Mouse (Mus musculus) CD4-positive helper T cell, adult 2 months (primary cell): ENCODE measurements around the gene Slc2a1.

ENCODE experiments used
- DNase-seq: peaks from one replicate; pipeline ENCODE4 v3.0.0-alpha.2; 2012; ENCODE audit warnings: low read depth, missing footprints, low spot score

Gene Slc2a1

DNA sequence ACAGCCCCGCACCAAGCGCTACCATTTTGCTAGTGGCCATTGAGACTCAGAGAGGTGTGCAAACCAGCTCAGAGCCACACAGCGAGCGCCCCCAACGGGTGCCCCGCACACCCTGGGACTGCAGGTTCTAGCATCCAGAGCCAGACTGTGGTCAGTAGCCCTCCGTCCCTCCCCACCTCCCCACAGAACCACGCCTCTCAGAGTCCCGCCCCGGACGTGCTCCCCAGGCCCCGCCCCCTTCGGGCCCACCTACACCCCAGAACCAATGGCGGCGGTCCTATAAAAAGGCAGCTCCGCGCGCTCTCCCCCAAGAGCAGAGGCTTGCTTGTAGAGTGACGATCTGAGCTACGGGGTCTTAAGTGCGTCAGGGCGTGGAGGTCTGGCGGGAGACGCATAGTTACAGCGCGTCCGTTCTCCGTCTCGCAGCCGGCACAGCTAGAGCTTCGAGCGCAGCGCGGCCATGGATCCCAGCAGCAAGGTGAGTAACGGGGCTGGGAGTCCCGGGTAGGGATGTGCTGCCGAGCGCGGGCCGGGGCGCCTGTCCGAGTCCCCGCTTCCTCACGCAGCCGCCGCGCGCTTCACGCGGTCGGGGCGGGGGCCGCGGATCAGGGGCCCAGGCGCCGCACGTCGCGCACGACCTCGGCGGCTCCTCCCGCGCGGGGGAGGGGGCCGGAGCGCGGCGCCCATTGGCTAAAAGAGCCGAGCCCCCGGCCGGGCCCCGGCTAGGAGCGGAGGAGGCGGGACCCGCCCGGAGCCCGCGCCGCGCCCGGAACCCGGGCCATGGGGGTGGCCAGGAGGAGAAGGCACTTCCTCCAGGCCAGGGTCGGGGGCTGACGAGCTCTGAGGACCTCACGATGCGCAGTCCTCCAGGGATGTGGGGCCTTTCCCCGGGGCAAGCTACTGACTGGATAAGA, at the start of gene Slc2a1:
Gene Slc2a1 (plus strand): TSS at position 217 of the 914 bp plus-strand sequence.
- DNase-seq: peak; percentile 91

DNA sequence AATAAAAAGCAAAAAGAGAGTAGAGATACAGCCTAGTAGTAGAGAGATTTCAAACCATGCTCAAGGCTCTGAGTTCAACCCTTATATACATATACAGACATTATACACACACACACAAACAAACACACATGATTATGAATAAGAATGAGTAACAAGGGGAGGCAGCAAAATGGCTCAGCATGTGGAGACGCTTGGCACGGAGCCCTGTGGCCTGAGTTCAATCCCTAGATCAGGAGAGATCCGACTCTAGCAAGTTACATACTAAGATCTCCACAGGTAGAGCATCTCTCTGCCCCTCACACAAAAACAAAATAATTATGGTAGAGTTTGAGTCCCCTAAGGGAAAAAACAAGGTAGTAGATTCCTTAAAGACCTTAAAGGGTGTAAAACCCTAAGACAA, 41.7 kb upstream of the Slc2a1 start:
- DNase-seq: no peak

DNA sequence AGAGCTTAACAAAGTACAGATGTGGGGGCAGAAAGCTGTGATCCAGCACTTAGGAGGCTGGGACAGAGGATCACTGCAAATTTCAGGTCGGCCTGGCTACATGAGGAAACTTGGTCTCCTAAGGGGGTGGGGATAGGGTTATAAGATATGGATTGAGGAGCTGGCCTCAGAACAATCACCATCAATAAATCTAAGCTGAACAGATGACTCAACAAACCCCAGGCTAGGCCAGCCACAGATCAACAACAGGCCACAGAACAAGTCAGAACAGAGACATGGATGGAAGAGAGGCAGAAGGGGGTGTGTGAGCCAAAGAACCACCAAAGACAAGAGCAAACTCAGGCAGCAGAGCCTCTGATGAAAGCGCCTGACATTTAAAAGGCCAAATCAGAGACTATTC, 41.3 kb upstream of the Slc2a1 start:
- no peak for DNase-seq

DNA sequence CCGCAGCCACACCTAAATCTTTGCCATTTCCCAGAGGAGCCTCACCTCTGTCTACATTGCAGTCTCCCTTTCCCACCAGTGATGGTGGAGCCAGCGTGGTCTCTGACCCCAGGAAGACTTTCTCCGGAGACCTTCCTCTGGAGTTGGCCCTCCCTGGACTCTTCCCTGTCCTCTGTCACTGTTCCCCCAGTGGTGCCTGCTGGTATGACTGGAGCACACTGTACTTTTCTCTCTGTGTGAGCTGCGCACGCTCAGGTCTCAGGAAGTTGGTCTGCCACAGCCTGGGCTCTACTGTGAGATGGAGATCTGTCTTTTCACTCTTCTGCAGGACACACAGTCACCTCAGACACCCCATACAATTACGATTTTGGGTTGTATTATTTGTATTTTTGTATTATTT, 39.6 kb upstream of the Slc2a1 start:
- DNase-seq: peak; percentile 21

DNA sequence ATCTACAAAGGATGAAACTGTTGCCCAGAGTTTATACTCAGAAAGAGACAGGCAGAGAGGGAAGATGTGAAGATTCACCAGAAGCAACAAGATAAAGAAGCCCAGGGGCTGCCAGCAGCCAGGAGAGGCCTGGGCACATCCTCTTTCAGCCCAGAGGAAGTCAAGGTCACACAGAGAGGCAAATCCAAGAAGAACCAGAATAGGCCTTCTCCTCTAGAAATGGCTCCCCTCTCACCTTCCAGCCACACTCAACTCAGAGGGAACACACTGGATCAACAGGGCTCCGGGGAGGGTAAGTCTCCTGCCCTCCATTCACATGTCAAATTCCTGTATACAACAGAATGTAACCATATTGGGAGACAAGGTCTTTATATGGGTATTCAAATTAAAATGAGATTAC, 38.3 kb upstream of the Slc2a1 start:
- no peak for DNase-seq

DNA sequence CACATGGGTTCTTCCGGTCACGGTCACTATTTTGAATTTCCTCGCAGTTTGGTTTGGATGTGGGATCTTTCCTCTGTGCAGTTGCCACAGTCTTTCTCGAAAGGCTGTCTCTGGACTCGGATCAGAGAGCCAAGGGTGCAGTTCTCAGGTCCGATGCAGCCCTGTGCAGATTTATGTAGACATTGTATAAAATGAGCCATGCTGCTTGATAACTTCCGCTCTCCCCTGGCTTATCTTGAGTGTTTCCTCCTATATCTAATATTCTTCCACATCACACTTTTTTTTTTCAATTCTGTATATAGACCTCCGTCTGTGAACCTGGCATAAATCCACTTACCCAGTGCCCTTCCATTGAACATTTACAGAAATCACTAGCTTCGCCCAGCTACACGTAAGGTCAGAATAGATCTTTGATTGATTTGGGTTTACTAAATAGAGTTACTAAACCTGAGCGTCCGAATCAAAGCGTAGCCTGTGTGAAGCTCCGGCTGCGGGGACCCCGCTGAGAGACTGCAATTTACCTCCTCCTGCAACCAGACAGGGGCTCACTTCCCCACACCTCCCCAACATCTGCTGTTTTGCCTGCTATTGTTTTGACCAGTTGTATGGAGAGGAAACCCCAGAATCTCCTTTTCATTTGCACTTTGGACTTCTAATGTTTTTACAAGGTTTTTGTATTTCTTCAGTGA, 37.4 kb upstream of the Slc2a1 start:
- DNase-seq: no peak

DNA sequence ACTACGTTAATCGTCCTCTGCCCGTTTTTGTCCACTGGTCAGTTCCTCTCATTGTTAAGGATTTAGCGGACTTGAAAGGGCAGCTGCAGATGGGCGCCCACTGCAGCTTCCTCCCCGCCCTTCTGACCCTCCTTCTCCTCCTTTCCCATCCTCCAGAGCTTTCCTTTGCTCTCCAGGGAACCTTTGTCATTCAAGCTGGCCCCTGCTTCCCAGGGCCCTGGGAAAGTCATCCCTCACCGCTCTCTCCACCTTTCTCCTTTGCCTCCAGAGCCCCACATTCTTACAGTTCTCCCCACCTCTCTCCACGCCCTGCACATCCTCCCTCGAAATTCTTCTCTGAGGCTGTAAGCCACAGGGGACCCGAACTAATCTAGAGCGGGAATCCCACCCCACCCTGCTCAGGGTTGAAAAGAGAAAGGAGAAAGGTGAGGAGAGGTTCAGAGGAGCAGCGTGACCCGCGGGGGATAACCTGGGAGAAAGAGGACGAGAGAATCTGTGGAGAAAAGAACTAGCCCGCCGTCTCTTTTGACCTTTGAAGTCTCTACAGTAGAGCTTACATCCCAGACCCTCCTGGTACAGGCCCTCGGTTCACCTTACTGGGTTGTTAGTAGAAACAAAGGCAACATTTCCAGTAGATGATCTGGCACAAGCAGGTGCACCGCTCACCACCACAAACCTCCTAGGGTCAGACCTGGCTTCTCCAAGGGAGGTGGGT, 36.7 kb upstream of the Slc2a1 start:
- no peak for DNase-seq

DNA sequence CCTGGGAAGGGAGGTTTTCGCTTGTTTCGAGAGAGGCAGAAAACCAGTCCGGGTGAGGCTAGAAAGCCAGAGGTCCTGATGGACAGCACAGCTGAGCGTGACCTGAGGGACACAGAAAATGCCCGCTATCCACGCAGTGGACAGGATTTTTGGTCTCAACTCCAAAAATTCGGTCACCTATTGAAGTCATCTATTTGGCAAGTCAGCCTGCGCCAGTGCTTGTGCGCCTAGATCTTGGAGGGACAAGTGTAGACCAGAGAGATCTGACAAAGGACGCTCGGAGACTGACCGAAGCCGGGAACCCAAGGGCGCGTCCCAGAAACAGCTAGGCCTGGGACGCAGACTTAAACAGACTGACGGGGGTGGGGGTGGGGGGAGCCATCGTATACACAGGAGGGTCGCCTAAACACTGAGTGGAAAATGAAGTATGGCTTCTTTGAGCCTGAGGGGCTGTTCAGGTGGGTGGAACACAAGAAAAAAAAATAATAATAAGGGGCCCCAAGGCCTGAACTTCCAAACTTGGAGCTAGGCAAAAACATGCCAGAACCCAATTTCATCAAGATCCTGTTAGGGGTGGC, 36.1 kb upstream of the Slc2a1 start:
- no peak for DNase-seq

DNA sequence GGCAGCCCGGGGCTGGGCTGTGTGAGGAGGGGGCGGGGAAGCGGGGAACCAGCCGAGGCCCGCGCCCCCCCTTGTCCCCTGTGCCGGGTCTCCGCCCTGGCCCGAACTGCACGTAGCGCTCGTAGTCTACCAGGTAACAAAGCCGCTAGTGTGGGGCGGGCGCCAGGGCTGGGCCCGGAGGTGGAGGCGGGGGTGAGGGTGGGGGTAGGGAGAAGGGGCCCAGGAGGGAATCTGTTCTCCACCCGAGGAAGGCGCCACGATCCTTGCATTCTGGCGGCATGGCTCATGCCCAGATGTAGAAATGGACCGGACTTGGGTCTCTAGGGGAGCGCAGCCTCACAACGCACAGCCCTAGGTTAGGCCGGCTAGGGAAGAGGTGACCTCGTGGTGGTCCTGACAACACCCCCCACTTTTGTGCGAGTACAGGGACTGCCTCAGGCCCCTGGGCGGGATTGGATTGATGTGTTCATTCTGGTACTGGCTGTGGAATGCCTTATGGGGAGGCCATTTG, 35.5 kb upstream of the Slc2a1 start:
- no peak for DNase-seq

DNA sequence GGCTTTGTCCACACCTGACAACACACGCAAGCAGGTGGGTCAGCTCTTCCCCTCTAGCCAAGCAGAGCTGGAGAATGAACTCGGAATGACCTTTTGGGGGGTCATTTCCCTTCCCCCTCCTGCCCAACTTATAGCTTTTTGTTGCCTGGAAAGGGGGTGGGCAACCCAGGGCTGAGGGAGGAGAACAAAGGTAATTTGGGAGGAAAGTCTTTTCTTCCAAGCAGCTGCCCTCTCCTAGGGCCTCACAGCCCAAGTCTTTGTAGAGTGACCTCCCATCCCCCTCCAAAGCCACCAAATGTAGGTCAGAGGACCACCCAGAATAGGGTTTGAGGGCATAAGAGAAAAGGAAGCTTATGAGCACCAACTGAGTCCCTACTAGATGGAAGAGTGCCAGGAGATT, 34.9 kb upstream of the Slc2a1 start:
- no peak for DNase-seq

DNA sequence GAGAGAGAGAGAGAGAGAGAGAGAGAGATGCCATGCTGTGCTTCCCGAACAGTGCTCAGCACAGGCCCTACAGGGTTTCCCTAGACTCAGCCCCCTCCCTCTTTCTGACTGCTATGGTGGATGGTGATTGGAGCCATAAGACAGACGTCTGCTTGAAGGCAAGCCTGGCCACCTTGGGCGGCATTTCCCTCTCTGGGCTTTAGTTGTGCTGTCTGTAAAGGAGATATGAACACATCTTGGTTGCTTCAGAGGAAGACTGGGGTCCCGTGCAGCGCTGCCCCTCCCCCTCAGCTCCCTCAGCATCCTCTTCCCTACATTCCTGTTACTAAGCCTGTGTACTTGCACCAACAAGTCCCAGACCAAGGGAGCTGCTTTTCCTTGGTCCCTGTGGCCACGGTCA, 33.9 kb upstream of the Slc2a1 start:
- no peak for DNase-seq

DNA sequence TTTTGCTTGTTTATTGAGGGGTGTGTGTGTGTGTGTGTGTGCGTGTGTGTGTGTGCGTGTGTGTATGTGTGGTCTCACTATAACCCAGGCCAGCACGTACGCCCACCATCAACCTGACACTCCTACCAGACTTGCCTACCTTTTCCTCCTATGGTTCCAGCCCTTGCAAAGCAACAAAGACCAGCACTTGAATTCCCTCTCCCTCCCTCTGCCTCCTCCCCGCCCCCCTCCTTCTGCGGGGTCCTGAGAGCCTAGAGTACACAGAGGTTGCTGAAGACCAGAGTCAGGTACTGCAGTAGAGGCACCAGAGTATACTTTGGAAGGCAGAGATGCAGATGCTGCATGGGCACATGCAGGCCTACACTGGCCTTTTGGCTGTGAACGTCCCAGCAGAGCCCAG, 33.2 kb upstream of the Slc2a1 start:
- DNase-seq: no peak

DNA sequence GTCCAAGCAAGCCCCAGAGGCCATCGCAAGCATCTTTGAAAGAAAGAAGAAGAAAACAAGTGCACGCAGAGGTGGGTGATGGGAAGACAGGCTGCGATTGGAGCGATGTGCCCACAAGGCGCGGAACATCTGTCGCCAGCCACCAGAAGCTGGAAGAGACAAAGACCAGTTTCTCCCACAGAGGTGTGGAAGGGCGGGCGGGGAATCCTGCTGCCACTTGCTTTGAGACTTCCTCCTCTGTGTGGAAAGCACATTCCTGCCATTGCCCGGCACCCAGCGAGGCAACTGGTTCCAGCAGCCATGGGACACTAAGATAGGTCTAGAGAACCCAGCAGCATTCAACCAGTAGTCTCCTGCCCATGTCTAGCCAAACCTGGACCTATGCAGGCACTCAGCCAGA, 32.2 kb upstream of the Slc2a1 start:
- no peak for DNase-seq

DNA sequence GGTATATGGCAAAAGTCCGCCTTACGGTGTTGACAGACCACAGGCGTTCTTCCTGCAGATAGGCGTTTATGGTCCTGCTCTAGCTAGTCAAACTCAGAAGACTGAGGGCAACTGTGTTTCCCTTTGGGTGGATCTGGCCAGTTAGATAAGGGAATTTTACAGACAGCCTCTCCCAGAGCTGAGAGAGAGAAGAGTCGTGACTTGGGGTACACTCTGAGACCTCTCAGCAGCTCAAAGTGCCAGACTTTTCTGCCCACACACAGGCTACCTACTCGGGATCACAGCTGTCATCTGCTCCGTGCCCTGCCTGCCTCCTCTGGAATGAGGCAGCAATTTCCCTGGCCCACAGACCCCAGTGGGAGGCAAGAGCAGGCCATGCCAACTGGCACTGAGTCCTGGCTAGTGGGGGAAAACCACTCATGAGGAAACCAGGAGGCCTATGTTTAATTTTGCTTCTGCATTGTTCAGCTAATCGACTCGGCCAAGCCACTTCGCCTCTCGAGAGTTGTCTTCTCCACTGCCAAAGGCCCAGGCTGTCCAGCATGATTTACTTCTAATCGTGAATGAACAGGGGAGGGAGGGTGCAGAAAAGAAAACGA, 31.3 kb upstream of the Slc2a1 start:
- no peak for DNase-seq

DNA sequence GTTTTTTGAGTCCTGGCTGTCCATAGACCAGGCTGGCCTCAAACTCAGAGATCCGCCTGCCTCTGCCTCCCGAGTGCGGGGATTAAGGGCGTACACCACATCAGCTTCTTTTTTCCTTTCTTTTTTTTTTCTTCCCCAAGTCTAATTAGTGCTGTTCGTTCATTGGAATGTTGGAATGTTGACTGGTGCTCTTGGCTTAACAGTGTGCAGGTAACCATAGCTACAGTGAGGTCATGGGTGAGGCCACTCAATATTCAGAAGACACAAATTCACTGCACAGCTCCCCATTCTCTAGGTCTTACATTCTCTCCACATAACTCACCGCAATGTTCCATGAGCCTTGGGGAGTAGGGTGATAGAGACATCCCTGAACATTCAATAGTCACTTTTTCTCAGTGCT, 28.6 kb upstream of the Slc2a1 start:
- no peak for DNase-seq

DNA sequence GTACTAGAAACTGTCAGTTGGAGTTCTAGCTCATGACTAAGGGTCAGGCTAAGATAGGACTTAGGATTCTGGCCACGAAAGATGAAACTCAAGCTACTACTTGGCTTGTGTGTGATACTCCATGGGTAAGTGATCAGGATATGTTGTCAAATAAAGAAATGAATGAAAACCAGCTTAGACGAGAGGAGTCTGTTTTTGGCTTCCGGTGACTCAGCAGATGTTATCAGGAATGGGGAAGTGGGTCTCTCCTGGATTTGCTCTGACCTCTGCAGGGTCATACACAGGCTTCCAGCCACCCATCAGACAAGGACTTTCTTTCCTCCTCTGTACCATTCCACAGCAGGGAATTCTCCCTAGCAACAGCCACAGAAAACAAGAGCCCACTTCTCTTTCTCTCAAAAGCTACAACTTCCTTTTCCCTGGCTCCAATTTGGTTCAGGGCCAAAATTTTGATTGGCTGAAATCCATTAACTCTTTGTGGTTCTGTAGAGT, 25.7 kb upstream of the Slc2a1 start:
- no peak for DNase-seq

DNA sequence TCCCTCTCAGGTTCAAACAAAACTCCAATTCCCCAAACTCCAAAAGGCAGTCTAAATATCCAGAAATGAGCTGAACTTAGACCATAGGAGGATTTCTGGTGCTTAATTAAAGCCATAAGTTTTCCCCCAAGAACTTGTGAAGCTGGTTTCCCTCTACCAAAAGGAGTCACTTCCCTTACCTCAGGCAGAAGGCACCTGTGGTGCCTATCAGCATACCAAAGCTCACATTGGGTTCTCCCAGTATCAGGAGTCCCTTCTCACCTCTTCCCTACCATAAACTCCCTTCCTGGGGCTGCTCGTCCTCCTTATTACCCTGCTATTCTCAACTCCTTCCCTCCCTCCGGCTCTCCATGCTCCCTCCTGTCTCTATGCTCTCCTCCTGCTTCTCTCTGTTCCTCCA, 20.1 kb upstream of the Slc2a1 start:
- no peak for DNase-seq

DNA sequence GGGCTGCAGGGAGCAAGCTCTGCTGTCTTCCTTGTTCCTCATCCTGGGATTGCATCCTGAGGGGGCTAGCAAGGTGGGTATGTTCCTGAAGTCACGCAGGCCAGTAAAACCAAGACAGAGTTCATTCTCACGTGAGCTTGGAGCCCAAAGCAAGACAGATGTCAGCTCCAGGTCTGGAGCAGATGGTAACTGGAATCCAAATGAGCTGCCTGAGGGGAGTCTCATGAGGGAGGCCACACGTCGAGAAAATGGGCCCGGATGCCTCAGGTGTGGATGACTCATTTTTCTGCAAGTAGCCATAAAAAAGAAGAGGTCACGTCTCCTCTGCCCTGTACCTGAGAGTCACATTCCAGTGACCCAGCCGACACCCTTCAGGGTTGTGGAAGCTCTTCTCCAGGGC, 14.6 kb upstream of the Slc2a1 start:
- no peak for DNase-seq

DNA sequence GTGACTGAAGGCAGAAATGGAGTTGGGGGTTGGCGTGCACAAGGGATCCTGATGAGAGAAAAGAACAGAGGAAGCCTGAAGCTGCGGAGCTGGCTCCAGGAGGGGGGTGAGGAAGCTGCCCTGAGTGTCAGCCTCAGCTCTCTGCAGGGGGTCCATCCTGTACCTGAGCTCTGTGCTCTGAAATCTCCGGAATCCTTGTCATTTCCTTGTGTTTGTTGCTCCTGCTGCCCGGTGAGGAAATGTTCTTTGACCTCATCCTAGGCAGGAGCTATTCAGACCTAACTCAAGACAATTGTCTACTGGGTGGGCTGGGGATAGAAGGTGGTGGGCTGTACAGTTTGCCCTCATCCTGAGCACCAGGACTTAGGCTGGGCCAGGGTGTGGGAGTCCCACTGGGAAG, 13.5 kb upstream of the Slc2a1 start:
- DNase-seq: no peak

DNA sequence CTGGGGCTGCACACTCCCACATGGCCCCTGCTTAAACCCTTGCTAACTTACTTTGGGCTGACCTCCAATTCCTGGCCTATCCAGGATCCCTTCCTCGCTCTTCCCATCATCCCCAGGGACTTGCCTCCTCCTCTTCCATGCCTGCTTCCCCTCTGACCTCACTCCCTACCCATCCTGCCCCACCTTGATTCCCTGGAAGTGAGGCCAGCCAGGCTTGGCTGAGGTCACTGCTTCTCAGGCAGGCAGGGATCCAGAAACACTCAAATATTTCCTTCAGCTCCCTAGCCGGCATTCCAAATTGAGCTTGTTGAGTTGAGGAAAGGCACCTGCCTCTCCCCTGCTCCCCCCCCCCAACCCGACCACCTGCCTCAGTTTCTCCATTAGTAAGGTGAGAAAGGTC, 12.1 kb upstream of the Slc2a1 start:
- no peak for DNase-seq

DNA sequence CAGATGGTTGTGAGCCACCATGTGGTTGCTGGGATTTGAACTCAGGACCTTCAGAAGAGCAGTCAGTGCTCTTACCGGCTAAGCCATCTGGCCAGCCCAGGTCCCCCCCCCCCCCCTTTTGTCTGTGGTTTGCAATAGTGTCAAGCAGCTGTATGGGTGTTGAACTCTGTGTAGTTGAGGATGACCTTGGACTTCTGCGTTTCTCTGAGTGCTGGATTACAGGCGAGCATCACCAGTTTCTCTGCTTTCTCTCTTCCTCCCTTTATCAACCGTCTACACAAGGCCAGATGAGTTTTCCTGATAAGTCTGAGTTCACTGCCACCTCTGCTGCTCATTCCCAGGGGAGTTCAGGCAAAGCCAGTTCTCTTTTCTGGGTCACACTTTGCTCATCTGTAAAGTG, 11.1 kb upstream of the Slc2a1 start:
- no peak for DNase-seq
